Mouse (Mus musculus): Measurements from ENCODE around the gene Zscan26.
"Not testable (repeated sequence)": the region's sequence is repeated elsewhere in the genome, so short reads cannot be mapped to it uniquely, and the experiment has no call there.

Zscan26 gene

GRCm38 (mm10) chr13:21427631-21428030, 25.9 kb downstream of the Zscan26 start:
- DNase-seq (ENCODE audit: low read depth, low spot score) = no peak

GRCm38 (mm10) chr13:21423301-21423700, 30.2 kb downstream of the Zscan26 start:
- DNase-seq (ENCODE audit: low read depth, low spot score) = no peak

GRCm38 (mm10) chr13:21418865-21419264, 34.7 kb downstream of the Zscan26 start:
- DNase-seq (ENCODE audit: low read depth, low spot score) = no peak

GRCm38 (mm10) chr13:21417298-21418010, 36.1 kb downstream of the Zscan26 start:
- DNase-seq (ENCODE audit: low read depth, low spot score) = no peak

- DNase-seq (ENCODE audit: low read depth, low spot score) = no peak
These were observed 37.8 kb downstream of the Zscan26 start for GRCm38 (mm10) chr13:21415750-21416149.

- DNase-seq (ENCODE audit: low read depth, low spot score) = no peak
These were observed 38.3 kb downstream of the Zscan26 start for GRCm38 (mm10) chr13:21415266-21415665.

GRCm38 (mm10) chr13:21414231-21415212, 39.0 kb downstream of the Zscan26 start:
- DNase-seq (ENCODE audit: low read depth, low spot score) = no peak

GRCm38 (mm10) chr13:21408805-21409459, 44.6 kb downstream of the Zscan26 start:
- no peak for DNase-seq (ENCODE audit: low read depth, low spot score)

GRCm38 (mm10) chr13:21407969-21408804, 45.3 kb downstream of the Zscan26 start:
- peak; percentile 90 for DNase-seq (ENCODE audit: low read depth, low spot score)

- DNase-seq (ENCODE audit: low read depth, low spot score) = no peak
These were observed 46.2 kb downstream of the Zscan26 start for GRCm38 (mm10) chr13:21407341-21407740.

GRCm38 (mm10) chr13:21402848-21403247, 50.7 kb downstream of the Zscan26 start:
- DNase-seq (ENCODE audit: low read depth, low spot score) = no peak

- DNase-seq (ENCODE audit: low read depth, low spot score) = peak; percentile 85
These were observed 51.2 kb downstream of the Zscan26 start, which contains the start of gene Zkscan3 for GRCm38 (mm10) chr13:21402287-21402846. Gene Zkscan3, minus strand, starts transcription at chr13:21402755.

GRCm38 (mm10) chr13:21401636-21402286, 51.8 kb downstream of the Zscan26 start:
- peak; percentile 58 for DNase-seq (ENCODE audit: low read depth, low spot score)

- no peak for DNase-seq (ENCODE audit: low read depth, low spot score)
These were observed 52.4 kb downstream of the Zscan26 start for GRCm38 (mm10) chr13:21401166-21401565.

GRCm38 (mm10) chr13:21397486-21397885, 56.0 kb downstream of the Zscan26 start:
- DNase-seq (ENCODE audit: low read depth, low spot score) = no peak

GRCm38 (mm10) chr13:21396048-21396447, 57.5 kb downstream of the Zscan26 start:
- DNase-seq (ENCODE audit: low read depth, low spot score) = not testable (repeated sequence)

- DNase-seq (ENCODE audit: low read depth, low spot score) = no peak
These were observed 57.9 kb downstream of the Zscan26 start for GRCm38 (mm10) chr13:21395623-21396022.

GRCm38 (mm10) chr13:21395211-21395610, 58.3 kb downstream of the Zscan26 start:
- DNase-seq (ENCODE audit: low read depth, low spot score) = no peak

Data from ES-CJ7 (cell line).